23 mouse cellular contexts compared by ENCODE assay signal in genomic region chr7:131150179-131150578, GRCm38 (mm10). TPM values are rescaled to one million over a fixed set of nuclear protein-coding genes. Genes with fewer than 3 reads are reported as not detected.
"Had no signal": no experiment of that assay in that cellular context is flagged by ENCODE, and none has a peak within 500 bp of the region (broad histone marks: within the 10 kb centered on the region; RNA-seq: fewer than 3 reads in every experiment).

No protein-coding gene starts in this region.

- H3K4me3 ChIP-seq: neural tube, embryonic 13.5 days; neural tube, embryonic 15.5 days; stomach, embryonic 15.5 days had no signal

- H3K4me1 ChIP-seq: neural tube, embryonic 13.5 days; neural tube, embryonic 15.5 days; stomach, embryonic 15.5 days had no signal

- H3K27ac ChIP-seq: neural tube, embryonic 13.5 days; neural tube, embryonic 15.5 days; stomach, embryonic 15.5 days; stomach, postnatal 0 days had no signal

- H3K36me3 ChIP-seq: neural tube, embryonic 13.5 days; neural tube, embryonic 15.5 days; stomach, embryonic 15.5 days had no signal

- H3K4me2 ChIP-seq: neural tube, embryonic 13.5 days; neural tube, embryonic 15.5 days; stomach, embryonic 15.5 days had no signal

- H3K9ac ChIP-seq: neural tube, embryonic 13.5 days; neural tube, embryonic 15.5 days; stomach, embryonic 15.5 days had no signal

- DNase-seq: retina, postnatal 1 day; right cerebral cortex, adult 18-20 months; right cerebral cortex, postnatal 14 days; right cerebral cortex, postnatal 25 days; right cerebral cortex, postnatal 4 days; spleen, adult 18-20 months; thymus, adult 18-20 months; thymus, adult 2 months; thymus, postnatal 14 days; thymus, postnatal 25 days; thymus, postnatal 36 days; thymus, postnatal 4 days had no signal

- H3K27me3 ChIP-seq: neural tube, embryonic 13.5 days; neural tube, embryonic 15.5 days; stomach, embryonic 15.5 days had no signal

- H3K9me3 ChIP-seq: neural tube, embryonic 13.5 days; neural tube, embryonic 15.5 days; stomach, embryonic 15.5 days had no signal

RNA-seq across cellular contexts. Expression of gene 4933402N03Rik, which starts 4.1 kb away (rescaled TPM):
- polyA plus RNA-seq: neural tube, embryonic 13.5 days; neural tube, embryonic 14.5 days; neural tube, embryonic 15.5 days; small intestine, adult 2 months; spleen, adult 2 months; stomach, embryonic 14.5 days; stomach, embryonic 15.5 days; stomach, embryonic 16.5 days; stomach, postnatal 0 days; thymus, adult 2 months; thymus, postnatal 0 days; urinary bladder, adult 2 months had no signal

RNA-seq across cellular contexts. Expression of gene 5430419D17Rik, which starts 24.0 kb away (rescaled TPM):
- polyA plus RNA-seq: neural tube, embryonic 13.5 days; neural tube, embryonic 14.5 days; neural tube, embryonic 15.5 days; small intestine, adult 2 months; stomach, embryonic 14.5 days; stomach, postnatal 0 days; urinary bladder, adult 2 months had no signal
